Mouse (Mus musculus) intestine, postnatal 0 days (tissue): ENCODE measurements around the gene Acaca. TPM values are rescaled to one million over a fixed set of nuclear protein-coding genes. Genes with fewer than 3 reads are reported as not detected.
A peak's percentile ranks its signal among the peaks of the same experiment; 100 is the strongest.

Source experiments
- ATAC-seq: fragments of 200-750 bp; cut with Nextera tagmentation; 2 replicates; pipeline ENCODE4 v1.8.0; 2017; ENCODE audit warnings: mild to moderate bottlenecking, moderate TSS enrichment, moderate library complexity
- H3K27ac ChIP-seq: fragments of 300-500 bp; sonication (generic); 2 replicates; pipeline ENCODE4 v1.5.1; 2014; ENCODE audit warnings: mild to moderate bottlenecking, low read depth, low read length, moderate library complexity
- H3K27me3 ChIP-seq: fragments of 300-500 bp; sonication (generic); replicated peaks from 2 replicates; pipeline ENCODE4 v1.6.1; 2014; ENCODE audit warnings: low read length, mixed read lengths; ENCODE audit not compliant: control insufficient read depth, insufficient read depth
- H3K36me3 ChIP-seq: fragments of 300-500 bp; sonication (generic); 2 replicates; pipeline ENCODE4 v1.6.1; 2014; ENCODE audit warnings: mild to moderate bottlenecking, moderate library complexity; ENCODE audit not compliant: control insufficient read depth, insufficient read depth
- H3K4me1 ChIP-seq: fragments of 300-500 bp; sonication (generic); replicated peaks from 2 replicates; pipeline ENCODE4 v1.6.1; 2014; ENCODE audit warnings: antibody characterized with exemption, low read length, mixed read lengths; ENCODE audit not compliant: control insufficient read depth, insufficient read depth
- H3K4me2 ChIP-seq: fragments of 300-500 bp; sonication (generic); replicated peaks from 2 replicates; pipeline ENCODE4 v1.6.1; 2014; ENCODE audit warnings: low read depth, mild to moderate bottlenecking, moderate library complexity
- H3K4me3 ChIP-seq: fragments of 300-500 bp; sonication (generic); 2 replicates; pipeline ENCODE4 v1.5.1; 2014; ENCODE audit warnings: low read depth, low read length
- H3K9ac ChIP-seq: fragments of 300-500 bp; sonication (generic); 2 replicates; pipeline ENCODE4 v1.6.1; 2014; ENCODE audit warnings: mild to moderate bottlenecking, low read depth, low read length
- H3K9me3 ChIP-seq: fragments of 300-500 bp; sonication (generic); 2 replicates; pipeline ENCODE4 v1.6.1; 2016; ENCODE audit warnings: mixed run types; ENCODE audit not compliant: control insufficient read depth
- CTCF ChIP-seq: sonication (generic); IDR thresholded peaks from 2 replicates; pipeline ENCODE4 v1.5.1; 2016; ENCODE audit warnings: low read depth, mild to moderate bottlenecking, control low read depth, antibody characterized with exemption, moderate library complexity
- WGBS: fragments of 180-500 bp; shearing (Covaris S2); extraction: QIAGEN DNeasy Blood & Tissue Kit; methylation state at CpG from one replicate; pipeline ENCODE4 v1.1.7; 2014; 5-methylcytosine and 5-hydroxymethylcytosine counted together
- polyA plus RNA-seq: library from polyadenylated mRNA; unstranded; fragments of >200 nt; fragmentation: Nextera tagmentation; extraction: Ambion mirVana; gene quantifications from 2 replicates; pipeline ENCODE4 v1.2.1, GENCODE M21; 2015

The Acaca gene
- polyA plus RNA-seq, 1 experiment from 2014 or later, result 2.5 TPM

GRCm38 (mm10) chr11:84373122-84373521, 243.7 kb downstream of the Acaca start:
- no peak overlapping the region for H3K27ac ChIP-seq
- no peaks in the 10 kb centered on the region for H3K27me3 ChIP-seq
- H3K4me3 ChIP-seq, result no peak overlapping the region
- no peaks in the 10 kb centered on the region for H3K9me3 ChIP-seq
- H3K9ac ChIP-seq, result no peak overlapping the region
- 61% methylated on average over 4 of the region's 4 CpGs for WGBS
- no peak overlapping the region for H3K4me2 ChIP-seq
- peaks cover 9% of the 10 kb centered on the region; the same call in 1 of the 2 replicates for H3K36me3 ChIP-seq
- peak; percentile 89 for ATAC-seq
- TF ChIP-seq CTCF, result no peak
- no peaks in the 10 kb centered on the region; the same call in 1 of the 2 replicates for H3K4me1 ChIP-seq

GRCm38 (mm10) chr11:84375951-84376496, 246.6 kb downstream of the Acaca start:
- Histone ChIP-seq H3K9ac (no peak overlapping the region), H3K27ac (no peak overlapping the region), H3K4me3 (no peak overlapping the region), H3K4me2 (no peak overlapping the region), H3K27me3 (no peaks in the 10 kb centered on the region), H3K36me3 (peaks cover 5% of the 10 kb centered on the region; the same call in 1 of the 2 replicates), H3K4me1 (no peaks in the 10 kb centered on the region; the same call in 1 of the 2 replicates), H3K9me3 (no peaks in the 10 kb centered on the region)
- no peak for ATAC-seq
- no peak for TF ChIP-seq CTCF
- 75% methylated on average over 3 of the region's 3 CpGs for WGBS

- H3K36me3 ChIP-seq, result peaks cover 11% of the 10 kb centered on the region; the same call in 1 of the 2 replicates
- no peaks in the 10 kb centered on the region; the same call in 1 of the 2 replicates for H3K4me1 ChIP-seq
- H3K27me3 ChIP-seq, result no peaks in the 10 kb centered on the region
- no peak for TF ChIP-seq CTCF
- peak; percentile 47; the same call in 1 of the 2 replicates for ATAC-seq
- no peak overlapping the region for H3K4me3 ChIP-seq
- WGBS, result 71% methylated on average over 13 of the region's 13 CpGs
- no peaks in the 10 kb centered on the region for H3K9me3 ChIP-seq
- H3K27ac ChIP-seq, result no peak overlapping the region
- H3K9ac ChIP-seq, result no peak overlapping the region
- no peak overlapping the region for H3K4me2 ChIP-seq
These were observed 247.3 kb downstream of the Acaca start for GRCm38 (mm10) chr11:84376510-84377365.

GRCm38 (mm10) chr11:84382450-84382849, 253.0 kb downstream of the Acaca start:
- Histone ChIP-seq H3K36me3 (0 out of 2 replicates have a peak, but pooled peaks cover 17% of the 10 kb centered on the region), H3K27ac (no peak overlapping the region), H3K9ac (no peak overlapping the region), H3K4me3 (no peak overlapping the region), H3K4me1 (no peaks in the 10 kb centered on the region), H3K9me3 (no peaks in the 10 kb centered on the region), H3K27me3 (no peaks in the 10 kb centered on the region), H3K4me2 (no peak overlapping the region)
- no peak for ATAC-seq
- no peak for TF ChIP-seq CTCF
- WGBS, result 90% methylated on average over 13 of the region's 13 CpGs

- 91% methylated on average over 6 of the region's 6 CpGs for WGBS
- H3K4me3 ChIP-seq, result no peak overlapping the region
- TF ChIP-seq CTCF, result no peak
- H3K27ac ChIP-seq, result no peak overlapping the region
- no peaks in the 10 kb centered on the region for H3K4me1 ChIP-seq
- H3K27me3 ChIP-seq, result no peaks in the 10 kb centered on the region
- H3K4me2 ChIP-seq, result no peak overlapping the region
- H3K36me3 ChIP-seq, result 0 out of 2 replicates have a peak, but pooled peaks cover 17% of the 10 kb centered on the region
- no peak overlapping the region for H3K9ac ChIP-seq
- H3K9me3 ChIP-seq, result no peaks in the 10 kb centered on the region
- no peak for ATAC-seq
These were observed 254.4 kb downstream of the Acaca start for GRCm38 (mm10) chr11:84383891-84384290.

- Histone ChIP-seq H3K36me3 (peaks cover 28% of the 10 kb centered on the region; the same call in 1 of the 2 replicates), H3K9ac (no peak overlapping the region), H3K4me3 (no peak overlapping the region), H3K27me3 (no peaks in the 10 kb centered on the region), H3K9me3 (no peaks in the 10 kb centered on the region), H3K4me1 (no peaks in the 10 kb centered on the region; the same call in 1 of the 2 replicates), H3K4me2 (no peak overlapping the region), H3K27ac (no peak overlapping the region)
- no peak for TF ChIP-seq CTCF
- 62% methylated on average over 6 of the region's 6 CpGs for WGBS
- ATAC-seq, result peak; percentile 31; the same call in 1 of the 2 replicates
These were observed 259.9 kb downstream of the Acaca start for GRCm38 (mm10) chr11:84389332-84389731.
